Mouse (Mus musculus) natural killer cell, adult 2 months (primary cell): ENCODE data around the gene Abcg8.

ENCODE experiments used
- DNase-seq, 2 experiments: peaks; one replicate each; pipeline ENCODE4 v3.0.0; 2022; ENCODE audit warnings: low spot score in 2 of 2

The Abcg8 gene

DNA sequence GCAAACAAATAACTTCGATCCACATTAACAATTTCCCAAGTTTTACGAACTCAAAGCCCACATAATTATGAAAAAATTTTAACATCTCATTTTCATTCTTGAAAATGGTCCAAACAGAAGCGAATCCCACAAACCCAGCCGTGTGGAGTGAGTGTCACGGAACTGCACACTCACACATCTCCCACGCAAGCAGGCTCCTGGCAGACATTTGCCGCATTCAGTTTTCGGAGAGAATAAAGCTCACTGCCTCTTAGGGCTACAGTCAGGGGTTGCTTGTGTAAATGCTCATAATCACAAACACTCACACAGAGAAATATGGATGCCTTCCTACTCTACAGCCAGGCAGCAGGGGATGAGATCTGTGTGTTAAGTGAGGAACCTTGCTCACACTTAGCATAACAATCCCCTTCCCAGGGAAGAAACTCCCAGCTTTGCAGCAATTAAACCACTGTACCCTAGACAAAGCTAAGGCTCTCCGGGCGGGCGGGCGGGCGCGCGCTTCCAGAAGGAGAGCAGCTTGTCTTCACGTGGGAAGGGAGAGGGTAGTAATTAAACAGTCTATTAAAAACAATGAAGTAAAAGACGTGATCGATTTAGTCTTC is 37.6 kb downstream of the Abcg8 start:
- DNase-seq: no peak

DNA sequence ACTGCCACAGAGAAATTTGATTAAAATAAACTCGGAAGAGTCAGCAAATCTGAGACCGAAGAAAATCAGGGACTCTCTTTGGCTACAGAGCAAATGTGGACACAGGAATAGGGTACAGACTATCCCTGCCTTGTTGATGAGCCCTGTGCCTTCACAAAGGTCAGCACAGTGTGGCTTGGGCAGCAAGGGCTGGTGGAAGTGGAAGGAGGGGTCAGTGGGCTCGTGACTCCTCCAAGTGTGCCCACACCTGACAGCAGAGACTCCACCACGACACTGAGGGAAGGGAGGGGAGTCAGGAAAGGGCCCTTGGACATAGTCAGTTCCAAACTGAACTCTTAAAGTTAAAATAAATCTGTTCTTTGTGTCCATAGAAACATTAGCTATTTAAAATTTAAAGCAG is 38.8 kb downstream of the Abcg8 start:
- no peak for DNase-seq

DNA sequence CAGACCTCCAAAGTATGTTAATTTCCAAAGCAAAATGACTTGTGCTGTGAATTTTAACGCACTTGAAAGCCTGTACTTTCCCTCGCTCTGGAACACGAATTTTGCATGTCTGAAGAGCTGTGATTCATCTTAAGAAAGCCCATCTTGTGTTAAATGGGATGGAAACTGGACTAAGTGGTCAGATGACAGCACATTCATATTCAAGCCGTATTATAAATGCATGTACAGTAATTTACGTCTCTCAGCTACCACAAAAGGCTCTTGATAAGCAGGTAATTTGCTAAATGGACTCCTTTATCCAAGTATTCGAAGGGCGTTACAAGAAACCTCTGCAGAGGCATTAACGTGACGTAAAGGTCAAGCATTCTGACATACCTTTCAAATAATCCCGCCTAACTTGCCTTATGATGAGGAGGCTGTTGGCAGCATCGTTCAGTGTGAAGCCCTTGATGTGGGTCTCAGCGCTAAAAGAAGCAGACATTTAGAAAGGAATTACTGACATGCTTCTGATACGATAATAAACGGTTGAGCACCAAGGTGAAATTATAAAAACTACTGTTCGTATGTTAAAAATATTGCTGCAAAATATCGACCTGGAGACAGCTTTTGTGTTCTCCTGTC is 40.3 kb downstream of the Abcg8 start:
- no peak for DNase-seq

DNA sequence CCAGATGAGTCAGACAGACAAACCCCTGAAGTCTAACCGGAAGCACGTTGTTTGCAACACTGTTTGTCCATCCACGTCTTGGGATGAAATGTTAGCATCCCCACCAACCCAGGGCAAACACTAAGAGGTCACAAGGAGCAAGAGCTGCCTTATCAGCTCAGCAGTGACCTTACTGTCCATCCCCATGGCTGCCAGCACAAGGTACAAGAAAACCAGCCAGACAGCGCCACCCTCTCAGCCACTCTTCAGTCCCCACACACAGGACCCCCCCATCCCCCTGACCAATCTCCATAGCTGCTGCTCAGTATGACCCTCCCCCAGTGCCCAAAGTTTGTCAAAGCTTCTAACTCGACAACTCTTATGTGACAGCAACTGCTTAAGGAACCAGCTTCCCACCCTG is 41.3 kb downstream of the Abcg8 start:
- DNase-seq: no peak

DNA sequence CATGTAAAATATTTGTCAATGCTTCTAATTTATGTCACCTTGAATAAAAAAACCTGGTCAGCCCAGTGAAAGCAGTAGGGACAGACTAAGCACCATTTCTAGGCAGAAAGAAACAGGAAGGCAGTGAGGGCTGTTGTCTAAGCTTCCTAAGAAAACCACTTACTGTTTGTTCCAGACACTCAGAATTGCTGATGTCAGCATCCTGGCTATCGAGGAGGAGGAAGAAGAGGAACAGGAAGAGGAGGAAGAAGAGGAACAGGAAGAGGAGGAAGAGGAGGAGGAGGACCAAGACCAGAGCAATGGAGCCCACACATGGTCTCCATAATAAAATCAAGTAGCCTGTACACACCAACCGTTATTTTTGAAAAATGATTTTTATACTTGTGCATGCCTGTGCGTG is 43.0 kb downstream of the Abcg8 start:
- DNase-seq: no peak

DNA sequence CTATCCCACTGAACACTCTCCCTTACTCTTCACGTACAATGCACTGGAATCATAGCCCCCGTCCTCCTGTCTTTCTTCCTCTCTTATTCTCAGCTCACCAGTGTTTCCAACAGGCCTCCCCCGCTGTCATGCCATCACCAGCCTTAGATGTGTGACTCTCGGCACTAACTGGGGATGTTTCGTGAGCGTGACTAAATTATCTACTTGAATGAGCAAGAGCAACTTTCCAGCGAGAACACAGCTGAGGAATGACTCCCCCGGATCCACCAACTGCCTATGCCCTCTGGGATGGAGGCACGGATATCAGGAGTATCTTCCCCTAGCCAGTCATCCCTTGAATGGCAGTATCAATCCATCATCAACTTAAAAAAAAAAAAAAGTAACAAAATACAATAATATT is 47.9 kb downstream of the Abcg8 start:
- no peak for DNase-seq

DNA sequence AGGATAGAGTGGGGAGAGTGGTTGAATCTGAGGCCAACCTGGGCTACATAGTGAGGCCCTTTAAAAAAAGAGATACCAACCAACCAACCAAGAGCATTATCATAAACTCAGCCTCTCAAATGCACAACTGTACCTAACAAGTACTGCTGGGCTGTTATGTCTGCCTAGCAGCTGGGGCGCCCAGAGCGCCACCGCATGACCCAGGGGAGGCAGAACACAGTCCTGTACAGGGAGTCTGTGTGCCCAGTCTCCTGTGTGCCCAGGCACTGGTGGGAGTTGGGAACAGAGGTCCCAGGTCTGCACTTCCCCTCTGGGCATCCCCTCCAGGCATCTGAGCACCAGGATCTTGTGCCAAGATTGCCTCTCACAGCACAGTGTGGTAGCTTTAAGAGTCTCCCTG is 49.1 kb downstream of the Abcg8 start:
- DNase-seq: no peak

DNA sequence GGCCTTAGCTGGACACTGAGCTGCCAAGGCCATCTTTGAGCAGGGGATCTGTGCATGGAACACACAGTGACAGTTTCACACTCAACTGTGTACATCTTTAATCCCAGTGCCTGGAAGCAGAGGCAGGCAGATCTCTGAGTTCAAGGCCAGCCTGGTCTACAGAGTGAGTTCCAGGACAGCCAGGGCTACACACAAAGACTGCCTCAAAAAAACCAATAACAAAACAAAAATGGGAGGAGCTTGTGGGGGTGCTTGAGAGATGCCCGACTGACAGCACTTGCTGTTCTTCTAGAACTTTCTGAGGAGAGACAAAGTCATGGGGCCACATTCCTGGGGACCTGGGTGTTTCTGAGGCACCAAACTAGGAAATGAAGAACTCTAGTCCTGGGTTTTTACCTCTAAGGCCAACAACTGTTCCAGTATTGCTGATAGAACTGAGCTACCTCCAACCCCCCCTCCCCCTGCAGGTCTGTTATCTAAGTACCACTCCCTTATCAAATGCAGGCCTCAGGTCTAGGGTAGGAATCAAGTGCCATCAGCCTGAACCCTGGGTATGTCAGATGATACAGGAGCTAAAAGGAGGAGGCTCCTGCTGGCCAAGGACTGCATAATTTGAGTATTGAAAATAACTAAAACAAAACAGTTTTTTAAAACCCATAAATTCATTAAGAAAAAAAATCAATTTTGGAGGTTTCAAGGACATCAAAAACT is 52.3 kb downstream of the Abcg8 start:
- DNase-seq: no peak

DNA sequence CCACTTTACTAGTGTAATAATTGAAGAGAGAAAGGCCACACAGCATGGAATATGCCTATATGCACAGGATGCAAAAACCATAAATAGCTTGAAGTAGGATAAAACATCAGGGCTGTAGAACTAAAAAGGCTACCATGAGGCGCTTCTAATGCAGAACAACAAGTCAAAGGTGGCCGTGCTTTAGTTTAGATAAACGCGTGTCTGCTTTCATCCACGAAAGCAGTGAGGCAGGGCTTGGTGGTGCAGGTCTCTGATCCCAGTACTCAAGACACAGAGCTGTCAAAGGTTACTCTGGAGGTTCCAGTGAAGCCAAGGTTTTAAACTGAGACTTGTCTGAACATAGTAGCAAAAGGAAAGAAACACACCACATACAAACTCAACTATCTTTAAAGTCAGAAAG is 53.0 kb downstream of the Abcg8 start:
- DNase-seq: no peak

DNA sequence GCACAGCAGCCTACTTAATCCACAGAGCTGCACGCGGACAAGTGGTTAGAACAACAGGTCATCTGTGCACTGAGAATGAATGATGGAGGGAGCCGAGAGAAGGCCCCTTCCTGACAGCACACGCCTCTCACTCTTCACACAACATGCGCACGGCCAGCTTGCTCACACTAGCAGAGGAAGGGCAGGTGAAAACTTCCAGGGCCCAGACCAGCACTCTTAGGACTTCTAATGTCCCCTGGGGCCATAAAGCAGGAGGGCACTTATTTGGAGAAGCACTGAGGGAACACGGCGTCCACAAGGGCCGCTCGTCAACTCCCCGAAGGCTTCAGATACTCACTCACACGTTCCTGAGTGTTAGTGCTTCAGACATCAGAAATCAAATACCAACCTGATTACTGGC is 55.3 kb downstream of the Abcg8 start:
- DNase-seq: no peak

DNA sequence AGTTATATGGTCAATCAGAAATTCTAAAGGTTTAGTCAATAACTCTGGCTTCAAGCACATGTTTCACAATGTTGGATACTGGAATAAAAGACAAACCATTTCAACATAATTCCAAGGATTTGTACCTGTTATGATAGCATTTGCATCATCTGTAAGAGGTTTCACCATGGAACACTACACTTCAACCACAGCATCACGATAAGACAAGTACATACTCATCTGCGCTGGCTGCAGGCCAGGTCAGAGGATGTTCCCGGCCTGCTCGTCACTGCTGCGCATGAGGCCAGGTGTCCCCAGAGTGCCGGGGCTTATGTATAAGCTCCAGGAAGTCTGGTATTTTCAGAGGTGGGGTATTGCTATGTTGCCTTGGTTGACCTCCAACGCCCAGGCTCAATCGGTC is 56.5 kb downstream of the Abcg8 start:
- no peak for DNase-seq

DNA sequence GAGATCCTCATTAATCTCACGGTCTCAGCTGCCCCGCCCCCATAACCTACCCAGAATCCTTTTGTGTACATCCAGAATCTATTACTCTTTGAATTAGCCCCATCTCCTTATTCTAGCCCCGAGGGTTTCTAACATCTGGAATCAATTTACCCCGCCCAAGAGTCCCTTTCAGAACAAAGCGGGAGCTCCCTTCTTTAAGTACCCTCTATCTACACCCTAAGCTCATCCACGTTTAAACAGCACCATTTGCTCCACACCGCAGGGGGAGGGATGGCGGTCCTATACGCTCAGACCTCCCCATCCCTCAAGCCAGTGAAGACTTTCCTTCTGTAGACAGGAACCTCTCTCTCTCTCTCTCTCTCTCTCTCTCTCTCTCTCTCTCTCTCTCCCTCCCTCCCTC is 60.6 kb downstream of the Abcg8 start:
- DNase-seq: no peak

DNA sequence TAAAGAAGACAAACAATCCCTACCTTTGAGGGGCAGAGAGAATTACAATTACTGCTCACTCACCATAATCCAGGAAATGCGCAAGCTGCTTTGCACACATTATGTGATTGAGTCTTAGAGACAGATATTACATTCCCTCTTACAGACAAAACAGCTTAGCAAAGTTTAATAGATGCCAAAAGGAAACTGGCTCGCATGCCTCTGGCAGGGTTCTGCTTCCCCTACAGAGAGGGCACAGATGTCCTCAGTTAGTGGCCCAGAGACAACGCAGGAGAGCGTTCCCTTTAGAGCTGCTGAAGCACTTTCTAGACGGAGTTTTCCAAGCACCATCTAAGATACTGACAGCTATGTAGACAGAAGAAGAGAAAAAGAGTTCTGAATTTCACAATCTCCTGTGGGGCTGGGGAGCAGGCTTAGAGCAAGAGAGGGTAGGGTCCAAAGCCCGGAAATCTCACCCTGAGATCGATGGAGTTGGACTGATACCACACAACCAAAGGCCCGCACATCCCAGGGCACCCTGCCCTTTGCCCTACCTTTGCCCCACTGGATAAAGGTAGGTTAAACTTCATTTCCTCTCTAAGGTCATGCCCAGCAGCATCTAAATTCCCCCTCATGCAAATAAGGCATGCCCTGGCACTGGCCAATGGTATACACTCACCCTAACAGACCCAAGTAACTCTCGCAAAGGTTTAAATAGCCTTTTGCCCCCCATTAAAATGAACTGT is 62.1 kb downstream of the Abcg8 start:
- DNase-seq: no peak

DNA sequence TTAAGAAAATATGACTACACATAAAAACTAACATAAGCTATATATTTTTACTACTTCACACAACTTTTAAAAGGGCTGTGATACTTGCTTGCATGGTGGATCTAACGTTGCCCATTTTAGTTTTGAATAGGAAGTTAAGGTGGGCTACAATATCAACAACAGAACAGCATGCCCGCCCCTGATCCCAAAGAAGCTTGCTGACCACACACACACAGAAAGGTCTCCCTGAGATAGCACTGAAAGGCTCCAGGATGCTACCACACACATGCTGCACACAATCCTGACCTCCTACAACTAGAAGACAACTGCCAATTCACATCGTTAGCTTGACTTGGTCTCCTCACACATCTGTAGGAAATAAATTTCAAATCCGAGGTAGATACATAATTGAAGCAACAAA is 68.2 kb downstream of the Abcg8 start:
- DNase-seq: no peak

DNA sequence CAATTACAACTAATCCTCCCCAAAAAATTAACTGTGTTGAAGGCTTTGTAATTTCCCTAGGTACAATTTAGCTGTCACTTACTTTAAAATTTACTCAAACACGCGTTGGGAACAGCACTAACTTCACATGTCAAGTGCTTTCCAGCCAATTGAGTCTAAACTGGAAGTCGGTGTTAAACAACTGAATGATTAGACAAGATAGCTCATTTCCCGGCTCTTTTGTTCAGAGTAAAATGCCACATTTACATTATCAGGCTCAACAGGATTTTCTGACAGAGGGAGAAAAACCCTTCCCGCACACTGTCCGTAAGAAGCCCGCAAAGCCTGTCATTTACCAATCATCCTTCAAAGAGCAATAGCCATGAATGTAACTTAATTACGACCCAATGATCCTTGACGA is 68.9 kb downstream of the Abcg8 start:
- no peak for DNase-seq

DNA sequence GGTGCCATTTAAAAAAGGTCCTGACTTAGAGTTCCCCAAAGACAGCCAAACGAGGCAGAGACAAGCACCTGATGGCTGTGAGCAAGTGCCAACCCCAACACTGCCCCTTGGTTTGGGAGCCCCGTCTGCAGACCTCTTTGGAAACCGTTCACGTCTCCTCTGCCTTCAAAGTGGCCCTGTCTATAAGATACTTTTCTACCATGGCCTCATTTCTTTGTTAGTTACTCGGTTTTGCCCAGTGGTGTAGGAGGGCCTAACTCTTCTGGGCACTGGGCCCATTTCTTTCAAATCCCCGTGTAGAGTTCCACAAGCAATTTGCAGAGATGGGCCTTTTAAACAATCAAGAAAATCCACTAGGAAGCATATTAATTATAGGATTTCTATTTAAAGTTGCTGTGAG is 71.1 kb downstream of the Abcg8 start:
- no peak for DNase-seq

DNA sequence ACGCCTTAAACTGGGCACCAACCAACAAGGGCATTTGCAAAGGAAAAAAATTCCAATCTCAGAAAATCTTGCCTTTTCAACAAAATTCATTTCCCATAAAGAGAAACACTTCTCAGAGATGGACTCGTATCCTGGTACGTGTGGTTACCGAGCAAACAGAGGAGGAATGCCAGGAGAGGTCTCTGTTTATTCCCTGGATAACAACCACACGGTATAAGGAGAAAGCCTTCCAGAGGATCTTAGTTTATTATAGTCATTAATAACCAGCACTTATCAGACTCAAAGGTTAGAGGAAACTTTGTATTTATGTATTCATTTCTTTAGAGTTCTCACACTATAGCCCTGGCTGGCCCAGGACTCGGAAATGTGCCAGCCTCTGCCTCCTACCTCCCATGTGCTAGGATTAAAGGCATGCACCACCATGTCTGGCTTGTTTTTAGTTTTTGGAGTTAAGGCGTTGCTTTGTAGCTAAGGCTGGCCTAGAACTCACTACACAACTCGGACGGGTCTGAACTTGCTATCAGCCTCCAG is 72.1 kb downstream of the Abcg8 start:
- DNase-seq: no peak

DNA sequence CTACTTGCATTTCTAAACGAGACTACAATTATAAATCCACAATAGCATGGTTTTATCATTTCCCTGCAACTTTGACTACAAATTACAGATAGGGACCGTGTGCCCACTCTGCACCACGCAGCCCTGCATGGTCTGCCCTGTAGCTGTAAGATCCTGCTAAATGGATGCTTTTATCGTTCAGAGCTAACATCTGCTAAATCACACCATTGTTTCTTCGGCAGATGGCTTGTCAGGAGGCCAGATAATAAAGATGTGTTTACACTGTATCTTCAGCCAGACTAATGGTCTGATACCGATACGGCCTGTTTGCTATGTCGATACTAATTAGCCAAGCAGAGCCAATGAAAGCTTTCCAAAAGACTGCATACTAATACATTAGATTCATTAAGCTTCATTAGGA is 73.2 kb downstream of the Abcg8 start:
- DNase-seq: no peak
